Mouse (Mus musculus) spleen, adult 2 months (tissue): ENCODE measurements at regions not wholly inside any gene's neighbourhood (a gene's known extent, or its start where the extent isn't known, plus 50 kb on each side); places are given as distances from the start of the nearest gene placed in this dataset.

Experiments used
- CTCF ChIP-seq: fragments of 200-500 bp; IDR thresholded peaks from 2 replicates; pipeline ENCODE4 v1.5.1; 2011; ENCODE audit warnings: mild to moderate bottlenecking, inconsistent platforms; ENCODE audit not compliant: insufficient read depth, insufficient read length, insufficient replicate concordance; ENCODE audit errors: extremely low read depth
- POLR2A ChIP-seq: fragments of 200-500 bp; IDR thresholded peaks from 2 replicates; pipeline ENCODE4 v1.6.1; 2011; ENCODE audit warnings: low read depth, low read length, inconsistent platforms

- no peak for TF ChIP-seq CTCF
- TF ChIP-seq POLR2A: no peak
Measured at GRCm38 (mm10) chr13:6736984-6737566, 88.5 kb upstream of the Pfkp start.
